Mouse (Mus musculus) kidney, postnatal 36 days (tissue): ENCODE results near the gene Siva1.
A peak's percentile ranks its signal among the peaks of the same experiment; 100 is the strongest.

Experiments used
- DNase-seq, 2 experiments: peaks; one replicate each; pipeline ENCODE4 v3.0.0; 2021 to 2022; ENCODE audit warnings: mixed read lengths in 2 of 2

Siva1 gene

DNA sequence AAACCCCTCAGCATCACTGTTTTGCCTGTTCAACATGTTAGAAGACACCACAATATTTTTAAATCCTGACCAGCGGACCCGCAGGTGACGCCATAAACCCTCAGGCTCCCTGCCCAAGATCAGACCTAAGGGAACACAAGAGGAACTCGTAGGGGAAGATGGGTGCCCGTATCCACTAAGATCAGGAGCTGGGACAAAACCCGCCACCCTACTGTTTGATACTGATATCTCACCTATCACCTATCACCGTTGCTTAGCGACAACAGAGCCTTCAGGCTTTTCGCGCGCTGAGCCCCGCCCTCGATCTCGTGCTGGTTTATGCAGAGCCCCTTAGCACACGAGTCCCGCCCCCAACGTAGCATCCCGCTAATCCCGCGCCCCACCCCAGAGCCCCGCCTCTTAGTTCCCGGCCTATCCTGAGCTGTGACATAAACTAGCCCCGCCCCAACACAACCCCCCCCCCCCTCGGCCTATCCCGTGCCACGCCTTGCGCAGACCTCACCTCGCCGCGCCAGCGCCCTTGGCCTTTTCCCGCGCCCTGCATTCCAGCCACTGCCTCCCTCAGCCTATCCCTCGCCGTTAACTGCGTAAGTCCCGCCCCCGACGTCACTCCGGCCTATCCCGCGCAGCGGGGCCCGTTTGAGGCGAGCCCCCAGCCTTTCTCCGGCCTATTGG, at the start of gene Siva1:
Gene Siva1, plus strand, starts transcription at position 500 of the 675 bp plus-strand sequence.
- DNase-seq, result peak; percentile 99

DNA sequence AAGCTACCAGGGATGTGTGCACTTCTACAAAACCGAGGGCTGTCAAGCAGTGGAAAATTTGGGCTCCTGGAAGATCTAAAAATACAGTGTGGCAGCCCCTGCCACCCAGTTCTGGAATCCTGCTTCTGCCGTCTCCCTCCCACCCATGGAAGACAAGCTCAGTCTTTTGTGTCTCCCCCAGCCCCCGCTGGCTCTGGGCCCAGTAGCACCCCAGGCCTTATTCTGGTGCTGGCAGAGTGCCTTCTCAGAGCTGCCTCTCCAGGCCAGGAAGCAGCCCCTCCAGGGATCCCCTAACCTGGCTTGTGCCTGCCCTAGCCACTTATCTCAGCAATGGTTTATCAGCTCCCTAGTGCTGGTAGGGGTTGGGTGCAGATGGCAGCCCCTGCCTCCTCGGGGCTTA, 49.5 kb upstream of the Siva1 start:
- no peak for DNase-seq

DNA sequence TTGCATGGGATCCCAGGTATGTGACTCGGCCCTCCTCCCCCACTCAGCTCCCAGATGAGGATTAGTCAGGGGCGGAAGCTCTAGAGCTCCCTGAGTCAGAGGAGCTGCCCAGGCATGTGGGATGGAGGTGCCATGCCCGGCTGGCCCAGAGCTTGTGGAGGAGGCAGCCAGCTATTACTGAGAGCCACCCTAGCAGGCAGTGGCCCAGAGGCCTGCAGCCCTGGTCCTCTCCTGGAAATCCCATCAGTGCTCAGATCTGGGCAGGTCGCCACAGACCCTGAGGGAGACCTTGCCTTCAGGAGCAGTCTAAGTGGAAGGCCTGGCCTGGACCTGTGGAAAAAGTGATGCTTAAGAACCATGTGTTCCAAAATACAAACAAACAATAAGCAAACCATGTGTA, 48.9 kb upstream of the Siva1 start:
- DNase-seq, result no peak

DNA sequence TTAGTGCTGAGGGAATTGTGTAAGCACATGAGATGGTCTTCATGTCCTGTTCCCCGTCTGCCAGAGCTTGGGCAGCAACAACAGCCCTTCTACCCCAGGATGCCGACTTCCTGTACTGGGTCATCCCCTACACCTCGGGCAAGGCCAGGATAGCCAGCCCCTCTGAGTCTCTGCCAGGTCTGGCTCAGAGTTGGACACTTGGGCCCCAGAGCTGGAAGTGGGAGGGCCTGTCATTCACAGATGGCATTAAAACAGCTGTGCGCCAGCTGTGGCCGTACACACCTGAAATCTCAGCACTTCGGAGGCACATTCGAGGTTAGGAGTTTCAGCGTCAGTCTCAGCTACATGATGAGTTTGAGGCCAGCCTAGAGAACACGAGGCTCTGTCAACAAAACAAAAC, 48.0 kb upstream of the Siva1 start:
- no peak for DNase-seq

DNA sequence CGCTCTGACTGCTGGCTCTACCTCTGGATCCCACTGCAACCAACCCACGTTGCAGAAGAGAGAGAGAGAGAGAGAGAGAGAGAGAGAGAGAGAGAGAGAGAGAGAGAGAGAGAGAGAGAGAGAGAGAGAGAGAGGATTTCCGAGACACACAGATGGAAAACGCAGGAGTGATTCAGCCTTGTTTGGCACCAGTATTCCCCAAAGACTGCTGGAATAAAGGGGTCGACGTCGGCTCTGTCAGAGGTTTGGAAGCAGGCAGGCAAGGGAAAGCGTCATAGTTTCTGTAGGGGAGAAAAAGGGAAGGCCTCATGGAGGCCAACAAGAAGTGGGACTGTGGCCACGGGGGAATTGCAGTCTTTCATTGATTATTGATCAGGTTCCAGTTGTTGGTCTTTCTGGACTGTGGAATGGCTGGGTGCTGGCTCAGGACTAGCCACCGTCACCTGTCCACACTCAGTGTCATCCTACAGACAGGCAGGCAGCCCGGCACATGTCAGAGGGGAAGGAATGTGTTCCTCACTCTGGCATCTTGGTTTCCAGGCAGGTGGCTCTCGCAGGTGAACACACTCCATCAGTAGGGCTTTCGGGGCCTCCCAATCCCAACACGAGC, 47.5 kb upstream of the Siva1 start:
- DNase-seq, result no peak

DNA sequence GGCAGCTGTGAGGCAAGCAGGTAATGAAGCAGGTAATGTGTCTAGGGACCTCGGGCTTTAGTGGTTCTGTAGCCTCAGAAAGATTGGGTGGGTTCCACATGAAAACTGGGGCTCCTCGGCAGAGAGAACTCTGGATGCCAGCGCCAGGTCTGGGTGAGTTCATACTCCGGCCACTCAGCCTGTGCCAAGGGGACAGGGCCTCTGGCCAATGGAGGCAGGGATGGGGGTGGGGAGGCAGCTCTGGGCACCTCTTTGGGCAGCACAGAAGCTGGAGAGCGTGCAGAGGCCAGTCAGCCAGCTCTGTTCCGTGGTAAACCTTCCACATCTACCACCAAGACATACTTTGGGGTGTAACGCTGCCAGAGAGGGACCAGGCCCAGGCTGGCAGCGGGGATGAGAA, 46.9 kb upstream of the Siva1 start:
- DNase-seq, result no peak

DNA sequence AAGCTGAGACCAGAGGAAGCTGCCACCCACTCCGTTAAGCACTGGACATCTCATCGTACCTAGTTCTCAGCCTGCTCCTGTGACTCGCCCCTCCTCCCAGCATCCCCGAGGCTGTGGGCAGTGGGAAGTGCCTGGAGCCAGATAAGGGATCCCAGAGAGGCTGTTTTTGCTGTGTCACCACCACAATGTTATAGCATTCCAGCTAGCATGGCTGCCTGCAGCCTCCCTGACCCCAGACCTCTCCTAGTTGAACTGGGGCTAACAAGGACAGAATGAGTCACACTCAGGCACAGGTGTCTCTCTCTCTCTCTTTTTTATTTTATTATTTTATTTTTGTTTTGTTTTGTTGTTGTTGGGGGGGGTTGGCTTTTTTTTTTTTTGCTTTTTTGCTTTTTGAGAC, 45.3 kb upstream of the Siva1 start:
- DNase-seq, result no peak

DNA sequence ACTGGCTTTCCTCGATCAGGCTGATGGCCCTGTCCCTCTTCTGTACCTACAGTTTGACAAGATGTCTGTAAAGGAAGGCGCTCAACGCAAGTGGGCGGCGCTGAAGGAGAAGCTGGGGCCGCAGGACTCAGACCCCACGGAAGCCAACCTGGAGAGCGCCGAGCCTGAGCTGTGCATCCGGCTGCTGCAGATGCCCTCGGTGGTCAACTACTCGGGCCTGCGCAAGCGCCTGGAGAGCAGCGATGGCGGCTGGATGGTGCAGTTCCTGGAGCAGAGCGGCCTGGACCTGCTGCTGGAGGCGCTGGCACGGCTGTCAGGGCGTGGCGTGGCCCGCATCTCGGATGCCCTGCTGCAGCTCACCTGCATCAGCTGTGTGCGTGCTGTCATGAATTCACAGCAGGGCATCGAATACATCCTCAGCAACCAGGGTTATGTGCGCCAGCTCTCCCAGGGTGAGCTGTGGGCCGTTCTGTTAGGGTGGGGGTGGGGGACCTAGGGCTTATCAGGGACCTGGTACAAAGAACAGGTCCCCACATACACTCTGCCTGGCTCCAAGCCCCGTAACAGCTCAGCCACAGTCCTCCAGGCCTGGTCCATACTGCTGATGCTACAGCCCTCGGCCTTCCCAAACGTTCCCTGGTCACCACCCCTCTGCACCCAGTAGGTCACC, 44.4 kb upstream of the Siva1 start:
- DNase-seq, result no peak

DNA sequence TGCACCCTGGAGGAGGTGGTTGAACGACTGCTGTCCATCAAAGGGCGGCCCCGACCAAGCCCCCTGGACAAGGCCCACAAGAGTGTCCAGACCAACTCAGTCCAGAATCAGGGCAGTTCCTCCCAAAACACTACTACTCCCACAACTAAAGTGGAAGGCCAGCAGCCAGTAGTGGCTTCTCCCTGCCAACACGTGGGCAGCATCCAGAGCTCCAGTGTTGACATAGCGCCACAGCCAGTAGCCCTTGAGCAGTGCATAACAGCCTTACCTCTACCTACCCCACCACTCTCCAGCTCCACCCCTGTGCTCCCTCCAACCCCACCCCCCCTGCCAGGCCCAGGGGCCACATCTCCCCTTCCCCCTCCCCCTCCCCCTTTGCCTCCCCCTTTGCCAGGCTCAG, 40.5 kb upstream of the Siva1 start:
- DNase-seq, result no peak

DNA sequence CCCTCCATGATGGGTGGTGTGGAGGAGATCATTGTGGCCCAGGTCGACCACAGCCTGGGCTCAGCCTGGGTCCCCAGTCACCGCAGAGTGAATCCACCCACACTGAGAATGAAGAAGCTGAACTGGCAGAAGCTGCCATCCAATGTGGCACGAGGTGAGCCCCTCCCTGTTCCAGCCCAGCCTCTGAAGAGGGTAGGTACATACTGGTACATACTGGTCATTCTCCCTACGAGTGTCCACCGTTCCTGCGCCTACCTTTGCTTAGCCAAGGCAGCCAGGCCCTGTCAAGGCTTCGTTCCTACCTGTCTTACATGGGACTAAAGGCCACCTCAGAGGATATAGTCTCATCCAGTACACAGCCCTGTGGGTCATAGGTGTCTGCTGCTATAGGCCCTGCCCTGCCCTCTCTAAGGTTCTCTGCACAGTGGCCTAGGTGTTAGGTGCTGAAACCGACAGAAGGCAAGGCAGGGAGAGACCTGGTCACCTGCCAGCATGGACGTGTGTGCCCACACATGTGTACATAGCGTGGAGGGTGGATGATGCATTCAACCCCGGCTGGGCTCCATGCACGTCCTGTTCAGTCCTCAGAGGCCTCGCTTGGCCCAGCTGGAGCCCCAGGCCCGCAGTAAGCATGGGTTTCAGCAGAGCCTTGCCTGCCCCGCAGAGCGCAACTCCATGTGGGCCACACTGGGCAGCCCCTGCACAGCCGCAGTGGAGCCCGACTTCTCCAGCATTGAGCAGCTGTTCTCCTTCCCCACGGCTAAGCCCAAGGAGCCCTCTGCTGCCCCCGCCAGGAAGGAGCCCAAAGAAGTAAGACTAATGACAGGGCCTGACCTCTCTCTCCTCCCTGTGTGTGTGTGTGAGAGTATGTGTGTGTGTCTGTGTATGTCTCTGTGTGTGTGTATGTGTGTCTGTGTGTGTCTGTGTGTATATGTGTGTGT, 39.5 kb upstream of the Siva1 start:
- peak in 1 of 2 experiments; percentile 67 for DNase-seq

DNA sequence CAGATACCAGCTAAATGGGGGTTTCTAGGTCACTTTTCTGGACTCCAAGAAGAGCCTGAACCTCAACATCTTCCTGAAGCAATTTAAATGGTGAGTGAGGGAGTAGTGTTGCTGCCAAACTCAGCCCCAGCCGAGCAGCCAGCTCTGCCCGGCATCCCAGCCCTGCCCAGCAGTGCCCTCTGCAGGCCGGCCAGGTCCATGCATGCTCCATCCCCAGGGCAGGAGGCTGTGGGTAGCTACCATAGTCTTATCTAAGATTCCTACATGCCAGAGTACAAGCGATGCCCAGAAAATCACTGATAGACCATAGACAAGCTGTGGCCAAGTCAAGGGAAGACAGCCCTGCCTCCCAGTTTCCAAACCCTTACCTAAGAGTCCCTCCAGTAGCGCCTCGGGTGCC, 38.7 kb upstream of the Siva1 start:
- DNase-seq, result peak; percentile 56 to 88

DNA sequence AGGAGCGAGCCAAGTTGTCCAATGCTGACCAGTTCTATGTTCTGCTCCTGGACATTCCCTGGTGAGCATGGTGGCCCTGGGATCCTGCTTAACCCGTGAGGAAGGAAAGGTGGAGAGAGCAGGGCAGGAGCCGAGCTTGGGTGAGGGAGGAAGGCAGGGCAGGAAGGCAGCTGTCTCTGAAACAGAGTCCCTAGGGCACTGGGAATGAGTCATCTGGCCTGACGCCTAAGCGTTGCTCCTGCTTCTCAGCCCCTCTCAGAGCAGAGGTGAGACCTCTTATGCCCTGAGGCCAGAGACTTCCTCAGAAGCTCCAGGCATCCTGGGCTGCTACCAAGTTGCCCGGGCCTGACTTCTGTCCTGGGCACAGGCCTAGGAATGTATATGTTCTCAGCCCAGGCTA, 37.5 kb upstream of the Siva1 start:
- no peak for DNase-seq

DNA sequence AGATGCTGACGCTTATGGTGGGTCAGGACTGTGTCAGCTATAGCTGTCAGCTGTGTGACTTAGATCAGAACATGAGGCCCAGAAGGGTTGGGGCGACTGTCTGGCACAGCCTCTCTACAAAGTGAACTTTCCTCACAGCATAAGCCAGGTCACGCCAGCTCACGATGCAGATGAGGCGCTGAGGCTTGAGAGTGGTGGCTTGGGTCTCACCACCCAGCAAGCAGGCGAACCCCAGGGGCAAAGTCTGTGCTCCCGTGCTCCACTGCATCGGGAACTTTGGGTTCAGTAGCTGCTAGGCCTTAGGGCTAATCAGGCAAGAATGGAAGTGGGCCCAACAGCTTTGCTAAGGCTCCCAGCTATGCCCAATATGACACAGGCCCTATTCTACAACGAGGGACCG, 35.4 kb upstream of the Siva1 start:
- peak in 1 of 2 experiments; percentile 56 for DNase-seq

DNA sequence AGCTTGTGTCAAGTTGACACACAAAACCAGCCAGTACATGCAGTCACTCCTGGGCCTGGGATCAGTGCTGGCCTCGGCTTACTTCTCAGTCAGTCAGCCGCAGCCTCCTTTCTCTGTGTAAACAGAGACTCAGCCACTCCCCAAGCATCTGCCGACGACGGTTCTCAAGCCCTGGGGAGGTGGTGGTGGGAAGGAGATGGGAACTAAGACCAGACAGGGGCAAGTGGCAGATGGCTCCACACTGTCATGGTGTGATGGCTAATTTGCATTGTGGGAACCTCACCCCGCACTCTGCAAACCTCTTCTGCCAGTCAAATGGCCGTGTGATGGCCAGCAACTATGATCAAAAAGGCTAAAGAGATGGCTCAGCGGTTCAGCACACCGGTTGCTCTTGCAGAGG, 27.8 kb upstream of the Siva1 start:
- DNase-seq, result no peak

DNA sequence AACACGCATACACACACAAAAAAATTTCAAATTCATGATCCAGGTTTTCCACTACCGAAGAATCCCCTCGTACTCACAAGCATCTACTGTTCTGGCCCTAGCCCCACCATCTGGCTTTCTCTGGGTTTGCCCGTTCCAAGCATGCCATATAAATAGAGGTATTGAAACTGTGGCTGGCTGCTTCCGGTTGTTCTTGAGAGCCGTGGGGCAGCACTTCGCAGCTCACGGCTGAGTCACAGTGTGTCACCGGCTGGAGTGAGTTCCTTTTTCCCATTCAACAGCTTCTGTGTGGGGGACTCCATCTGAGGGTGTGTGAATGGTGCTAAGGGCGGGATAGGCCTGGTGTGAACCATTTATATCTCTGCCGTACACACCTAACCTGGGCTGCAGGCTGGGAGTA, 27.3 kb upstream of the Siva1 start:
- DNase-seq, result no peak

DNA sequence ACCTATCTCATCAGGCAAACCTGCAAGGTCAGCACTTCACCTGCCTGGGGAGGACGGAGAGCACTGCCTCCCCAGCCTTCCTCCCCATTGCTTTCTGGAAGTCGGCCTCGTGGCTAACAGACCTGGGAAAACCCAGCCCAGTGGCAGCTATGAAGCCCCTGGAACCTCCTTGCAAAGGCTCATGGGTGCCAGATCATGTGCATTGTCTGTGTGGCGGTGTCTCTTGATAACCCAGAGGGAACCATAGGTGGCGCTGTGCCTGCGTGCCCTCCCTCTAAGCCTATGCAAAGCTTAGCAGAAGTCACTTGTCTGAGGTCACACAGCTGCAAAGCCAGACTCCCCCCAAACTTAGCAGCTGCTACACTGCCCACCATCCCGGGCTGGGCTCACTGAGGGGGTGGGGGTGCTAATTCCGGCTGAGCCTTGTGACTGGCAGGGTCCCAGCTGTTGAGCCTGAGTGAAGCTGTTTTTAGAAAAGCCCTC, 26.5 kb upstream of the Siva1 start:
- peak; percentile 63 to 77 for DNase-seq

DNA sequence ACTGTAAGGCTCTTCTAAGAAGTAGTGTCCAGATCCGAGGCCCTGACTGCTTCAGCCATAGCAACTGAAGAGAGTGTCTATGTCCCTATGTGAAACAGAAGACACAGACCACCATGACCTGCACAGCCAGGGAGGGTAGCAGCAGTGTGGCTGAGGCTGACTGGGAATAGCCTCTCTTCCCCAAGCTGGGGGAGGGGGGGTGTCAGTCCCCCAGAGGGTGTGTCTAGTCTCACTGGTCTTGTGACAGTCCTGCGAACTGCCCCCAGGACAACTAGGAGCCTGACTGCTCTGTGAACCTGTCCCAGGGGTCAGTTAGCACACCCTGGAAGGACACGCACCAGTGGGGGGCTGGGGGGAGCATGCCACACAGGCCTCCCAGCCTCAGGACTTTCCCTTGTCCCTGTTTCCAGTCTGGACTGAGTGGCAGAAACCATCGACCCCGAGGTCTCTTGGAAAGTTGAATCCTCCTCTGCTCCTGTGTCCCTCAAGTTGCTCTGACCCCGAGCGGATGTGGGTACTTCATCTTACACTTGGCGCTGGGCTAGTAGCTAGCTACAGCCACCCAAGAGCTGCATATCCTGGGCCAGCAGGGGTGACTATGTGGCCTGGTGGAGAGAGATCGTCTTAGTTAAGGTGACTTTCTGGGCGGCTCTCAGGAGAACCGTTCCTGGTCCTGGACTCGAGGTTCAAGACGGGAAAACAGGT, 25.3 kb upstream of the Siva1 start:
- DNase-seq, result peak; percentile 46 to 47

DNA sequence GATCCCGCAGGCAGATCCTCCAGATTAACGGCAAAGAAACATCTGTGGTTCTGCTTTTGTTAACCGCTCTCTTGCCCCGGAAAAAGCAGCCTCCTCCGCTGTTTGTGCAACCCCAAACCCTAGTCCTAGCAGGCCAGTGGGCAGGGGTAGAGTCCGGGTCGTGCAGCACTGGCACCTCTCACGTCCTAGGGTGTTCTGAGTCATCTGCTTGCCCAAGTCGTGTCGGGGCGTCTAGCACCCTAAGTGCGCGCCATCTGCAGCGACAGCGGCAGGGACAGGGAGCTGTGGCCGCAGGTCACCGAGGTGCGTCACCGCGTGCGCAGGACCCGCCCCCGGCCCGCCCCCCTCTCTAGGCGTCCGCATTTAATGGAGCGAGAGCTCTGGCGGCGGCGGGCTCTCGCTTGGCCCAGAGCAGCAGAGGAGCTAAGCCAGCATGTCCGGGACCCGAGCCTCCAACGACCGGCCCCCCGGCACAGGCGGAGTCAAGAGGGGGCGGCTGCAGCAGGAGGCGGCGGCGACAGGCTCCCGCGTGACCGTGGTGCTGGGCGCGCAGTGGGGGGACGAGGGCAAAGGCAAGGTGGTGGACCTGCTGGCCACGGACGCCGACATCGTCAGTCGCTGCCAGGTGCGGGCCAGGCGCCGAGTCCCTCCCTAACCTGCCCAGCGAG, 24.7 kb upstream of the Siva1 start, which contains the start of gene Adssl1:
Gene Adssl1, plus strand, starts transcription at position 360 of the 668 bp plus-strand sequence.
- peak; percentile 45 to 76 for DNase-seq

DNA sequence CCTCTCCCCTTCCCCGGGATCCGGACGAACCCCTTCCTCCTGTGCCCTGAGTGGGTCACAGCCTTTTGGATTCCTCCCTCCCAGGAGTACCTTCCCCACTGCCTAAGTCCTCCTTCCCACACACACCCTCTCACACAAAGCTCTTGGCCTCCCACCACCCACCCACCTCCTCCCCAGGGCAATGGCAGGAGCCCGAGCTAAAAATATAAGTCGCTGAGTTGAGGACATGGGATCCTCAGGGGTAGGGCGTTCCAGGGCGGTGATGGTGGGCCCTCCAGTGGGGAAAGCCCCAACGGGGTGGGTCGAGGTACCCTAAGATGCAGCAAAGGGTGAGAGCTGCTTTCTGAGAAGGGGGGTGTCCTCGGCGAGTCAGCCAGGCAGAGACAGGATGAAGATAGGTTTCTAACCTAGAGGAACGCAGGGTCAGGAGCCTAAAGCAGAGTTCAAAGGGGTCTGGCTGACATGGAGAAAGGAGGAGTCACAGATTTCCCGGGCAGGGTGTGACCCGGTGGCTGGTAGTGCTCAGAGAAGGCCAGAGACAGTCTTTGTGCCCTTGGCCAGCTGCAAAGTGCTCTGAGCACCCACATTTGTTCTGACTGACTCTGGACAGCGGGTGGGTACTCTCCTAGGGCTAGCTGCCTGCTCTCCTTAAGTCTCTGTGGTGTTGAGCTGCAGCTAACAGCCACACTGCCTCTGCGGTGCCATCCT, 24.0 kb upstream of the Siva1 start:
- DNase-seq, result no peak

DNA sequence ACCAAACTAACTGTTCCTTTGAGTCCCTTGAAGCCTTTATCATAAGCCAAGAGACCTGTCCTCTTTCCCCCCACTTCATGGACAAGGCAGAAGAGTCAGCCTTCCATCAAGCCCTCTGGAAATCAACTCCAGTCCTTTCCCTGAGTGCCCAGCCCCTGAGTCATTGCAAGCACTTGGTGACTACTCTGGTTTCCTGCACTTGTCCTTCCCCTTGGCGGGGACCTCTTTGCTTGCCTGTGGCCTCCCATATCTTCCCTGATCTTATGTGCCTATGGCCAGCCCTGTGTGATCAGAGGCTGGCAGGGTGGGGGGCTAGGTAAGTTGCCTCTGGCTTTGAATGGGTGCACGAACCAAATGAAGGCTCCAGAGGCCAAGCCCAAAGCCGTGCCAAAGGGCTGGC, 22.6 kb upstream of the Siva1 start:
- DNase-seq, result no peak

DNA sequence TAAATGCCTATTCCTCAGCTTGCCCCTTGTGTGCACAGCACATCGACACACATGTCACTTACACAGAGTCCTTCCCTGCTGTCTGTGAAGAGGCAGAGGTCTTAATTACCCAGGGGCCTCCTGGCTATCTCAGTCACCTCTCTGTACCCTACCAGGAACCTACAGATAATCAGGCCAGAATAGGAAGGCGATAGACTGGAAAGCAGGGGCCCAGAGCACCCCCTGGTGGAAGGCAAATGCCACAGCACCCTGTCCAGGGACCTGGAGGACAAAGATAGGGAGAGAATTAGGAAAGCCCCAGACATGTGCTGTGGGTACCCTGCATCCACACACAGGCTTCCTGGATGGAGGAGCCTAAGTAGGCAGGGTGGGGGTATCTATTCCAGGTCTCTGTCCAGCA, 20.7 kb upstream of the Siva1 start:
- peak; percentile 30 to 79 for DNase-seq
